Mouse (Mus musculus) WW6 (cell line): Measurements from ENCODE around the gene Otulin.
A peak's percentile ranks its signal among the peaks of the same experiment; 100 is the strongest.

ENCODE experiments used
- DNase-seq: peaks from one replicate; pipeline ENCODE4 v3.0.0-alpha.2; 2013; ENCODE audit warnings: low read depth, low spot score

The Otulin gene

DNA sequence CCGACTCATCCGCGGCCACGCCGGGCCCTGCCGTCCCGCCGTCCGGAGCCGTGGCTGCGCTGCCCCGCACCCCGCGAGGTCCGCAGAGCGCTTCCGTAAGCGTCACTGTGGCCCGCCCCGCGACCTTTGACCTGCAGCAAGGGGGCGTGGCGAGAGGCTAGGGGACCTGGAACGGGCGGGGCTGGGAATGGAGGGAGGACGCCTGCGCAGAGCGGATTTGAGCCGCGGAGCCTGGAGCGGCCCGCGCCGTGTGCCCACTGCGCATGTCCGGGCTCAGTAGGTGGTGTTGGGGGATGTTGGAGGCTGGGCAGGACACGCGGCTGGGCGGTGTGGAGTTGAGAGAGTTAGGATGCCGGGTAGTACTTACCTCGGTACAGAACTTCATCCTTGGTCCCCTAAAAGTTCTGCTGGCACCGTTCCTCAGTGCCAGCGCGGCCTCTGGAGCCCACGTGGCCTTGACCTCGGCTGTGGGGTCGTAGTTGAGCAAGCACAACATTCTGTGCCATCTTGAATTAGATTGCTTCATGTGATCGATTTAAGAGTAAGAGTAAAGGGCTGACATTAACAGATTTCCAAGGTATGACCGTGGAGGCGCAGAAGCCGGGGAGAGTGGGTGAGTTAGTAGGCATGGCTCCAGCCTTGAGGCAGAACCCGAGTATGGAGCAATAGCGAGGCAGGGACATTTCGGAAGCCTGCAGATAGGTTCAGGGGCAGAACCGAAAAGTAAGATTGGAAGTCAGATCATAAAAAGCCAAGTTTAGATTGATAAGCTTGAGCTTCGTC, at the start of gene Otulin:
Otulin (minus strand) TSS at position 93 of the 783 bp plus-strand sequence.
- peak; percentile 84 for DNase-seq

DNA sequence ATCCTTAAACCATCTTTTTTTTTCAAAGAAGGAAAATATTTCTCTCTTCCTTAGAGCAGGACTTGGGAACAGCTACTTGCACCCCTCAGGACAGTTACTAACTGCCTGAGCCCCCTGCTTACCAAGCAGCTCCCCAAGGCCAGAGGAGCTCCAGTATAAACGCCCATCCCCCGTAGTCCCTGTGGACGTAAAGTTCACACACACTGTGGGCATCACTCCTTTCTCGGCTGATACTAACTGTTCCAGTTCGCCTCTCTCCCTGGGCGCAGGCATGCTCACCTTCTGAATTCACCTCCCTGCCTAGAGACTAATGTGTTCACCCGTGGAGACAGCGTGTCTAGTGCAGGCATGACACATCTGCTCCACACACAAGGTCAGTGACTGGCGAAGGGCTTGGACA, 48.0 kb upstream of the Otulin start:
- no peak for DNase-seq

DNA sequence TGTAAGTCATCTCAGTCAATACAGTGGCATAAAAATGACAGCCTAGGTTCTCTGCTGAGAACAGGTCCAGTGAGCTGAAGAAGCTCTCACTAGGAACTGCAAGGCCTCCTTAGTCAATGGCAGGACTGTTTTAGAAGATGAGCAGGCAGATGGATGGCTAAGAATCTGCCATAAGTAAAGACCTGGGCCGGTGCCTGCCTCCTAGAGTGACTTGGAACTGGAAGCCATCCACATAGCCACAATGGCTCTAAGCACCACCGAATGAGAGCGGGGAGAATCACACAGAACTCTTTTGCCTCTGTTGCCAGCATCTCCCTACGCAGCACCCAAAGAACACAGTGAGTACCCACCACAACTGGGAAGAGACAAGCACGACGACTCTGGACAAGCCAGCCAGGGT, 47.3 kb upstream of the Otulin start:
- no peak for DNase-seq

DNA sequence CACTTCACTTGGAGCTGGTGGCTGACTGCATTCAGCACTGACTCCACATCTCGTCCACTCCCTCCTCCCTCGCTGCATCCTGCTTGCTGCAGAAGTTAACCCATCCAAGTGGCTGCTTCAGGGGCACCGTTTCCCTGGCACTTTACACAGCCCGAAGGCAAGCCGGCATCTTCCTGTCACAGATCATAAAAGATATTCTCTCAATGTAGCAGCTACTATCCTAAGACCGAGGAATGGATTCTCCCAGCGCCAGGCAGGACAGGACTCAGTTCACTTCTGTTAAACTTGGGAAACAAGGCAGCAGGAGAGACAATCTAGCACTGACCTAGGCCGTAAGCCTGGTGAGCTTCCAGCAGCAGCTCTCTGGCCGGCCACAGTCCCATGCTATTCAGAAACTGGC, 45.7 kb upstream of the Otulin start:
- DNase-seq: no peak

DNA sequence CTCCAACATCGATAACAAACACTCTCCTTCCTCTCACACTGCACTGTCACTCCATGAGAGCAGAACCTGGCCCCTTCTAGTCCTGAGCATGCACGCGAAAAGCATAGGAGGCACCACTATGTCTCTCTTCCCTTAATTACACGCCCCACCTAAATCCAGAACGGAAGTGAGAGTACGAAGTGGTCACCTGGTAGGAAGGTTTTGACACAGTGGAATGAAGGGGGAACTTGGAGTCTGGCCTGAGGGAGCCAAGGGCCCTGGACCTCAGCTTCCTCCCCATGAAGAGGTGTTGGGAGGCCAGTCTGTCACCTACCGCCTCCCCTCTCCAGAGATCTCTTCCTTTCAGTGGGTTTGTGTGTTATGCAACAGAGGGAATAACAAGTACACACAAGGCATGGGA, 44.6 kb upstream of the Otulin start:
- no peak for DNase-seq

DNA sequence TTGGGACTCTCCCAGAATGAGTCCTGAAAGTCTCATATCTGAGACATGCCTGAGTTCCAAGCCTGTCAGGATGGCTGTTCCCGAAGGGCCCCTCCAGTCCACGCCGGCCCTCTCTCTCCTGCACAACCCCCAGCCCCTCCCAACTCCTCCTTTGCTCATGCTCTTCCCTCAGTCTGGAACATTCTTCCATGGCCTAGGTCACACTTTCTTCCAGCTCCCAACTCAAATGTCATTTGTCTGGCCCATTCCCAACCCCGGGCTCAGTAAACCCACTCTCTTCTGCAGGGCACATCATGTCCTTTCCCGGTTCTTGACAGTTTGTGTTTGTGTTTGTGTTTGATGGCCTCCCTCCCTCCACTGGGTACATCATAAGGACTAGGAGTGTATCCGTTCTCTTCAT, 43.5 kb upstream of the Otulin start:
- no peak for DNase-seq

DNA sequence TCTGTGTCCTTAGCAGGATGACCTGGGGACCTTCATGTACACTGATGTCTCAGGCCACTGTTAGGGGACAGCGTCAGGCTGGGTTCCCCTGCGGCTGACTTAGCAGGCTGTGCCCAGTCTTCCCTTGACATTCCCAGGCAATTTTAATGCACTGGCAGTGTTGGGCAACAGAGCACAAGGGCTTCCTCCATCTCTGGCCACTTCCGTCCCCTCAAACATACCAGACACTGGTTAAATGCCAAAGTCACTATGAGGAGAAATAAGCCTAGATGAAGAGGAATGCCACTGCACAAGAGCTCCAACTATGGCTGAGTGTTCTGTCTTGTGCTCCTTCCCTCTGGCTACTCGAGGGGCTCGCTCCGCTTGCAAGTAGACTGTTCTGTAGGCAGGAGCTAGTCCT, 42.7 kb upstream of the Otulin start:
- no peak for DNase-seq

DNA sequence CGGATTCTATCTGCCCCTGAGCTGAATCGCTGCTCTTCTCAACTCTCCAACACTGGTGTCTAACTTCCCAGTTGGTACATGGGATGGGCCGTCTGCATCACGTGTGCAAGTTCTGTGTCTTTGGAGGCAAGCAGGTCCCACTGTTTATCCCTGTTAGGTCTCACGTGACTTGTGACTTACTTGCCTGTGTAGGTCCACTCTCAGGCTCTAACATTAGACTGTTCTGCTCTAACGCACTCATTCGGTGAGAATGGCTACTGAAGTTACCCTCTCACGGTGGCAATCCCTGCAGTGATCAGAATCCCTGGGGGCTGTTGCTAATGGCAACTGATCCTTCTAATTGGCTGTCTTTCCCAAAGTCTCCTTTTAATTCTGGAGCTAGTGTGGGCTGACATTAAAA, 41.8 kb upstream of the Otulin start:
- DNase-seq: no peak

DNA sequence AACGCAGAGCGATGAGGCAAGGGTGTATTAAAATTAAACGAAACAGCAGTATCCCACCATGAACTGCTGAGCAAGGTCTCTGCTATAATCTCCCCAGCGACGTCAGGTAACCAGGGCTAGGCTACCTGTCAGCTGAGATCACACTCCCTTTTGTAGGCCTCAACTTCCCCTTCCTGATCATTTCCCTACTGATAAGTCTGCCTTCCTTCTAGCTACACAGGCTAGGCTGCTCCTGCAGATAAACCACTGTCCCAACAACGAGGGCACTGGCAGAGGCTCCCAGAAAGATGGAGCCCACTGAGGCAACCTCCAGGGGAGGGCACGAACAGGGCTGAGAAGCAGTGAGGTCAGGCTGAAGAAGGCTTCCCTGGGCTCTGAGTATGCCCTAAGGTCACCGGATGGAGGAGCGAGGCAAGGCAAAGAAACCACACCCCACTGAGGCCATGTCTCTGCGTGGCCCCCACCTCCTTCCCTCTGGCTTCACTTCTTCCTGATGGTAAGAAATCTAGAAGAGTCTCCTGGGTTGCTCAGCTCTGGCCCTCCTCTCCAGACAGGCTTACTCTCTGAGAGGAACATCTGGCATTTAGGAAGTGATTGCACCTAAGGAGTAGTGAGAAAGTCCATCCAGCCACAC, 41.2 kb upstream of the Otulin start:
- no peak for DNase-seq

DNA sequence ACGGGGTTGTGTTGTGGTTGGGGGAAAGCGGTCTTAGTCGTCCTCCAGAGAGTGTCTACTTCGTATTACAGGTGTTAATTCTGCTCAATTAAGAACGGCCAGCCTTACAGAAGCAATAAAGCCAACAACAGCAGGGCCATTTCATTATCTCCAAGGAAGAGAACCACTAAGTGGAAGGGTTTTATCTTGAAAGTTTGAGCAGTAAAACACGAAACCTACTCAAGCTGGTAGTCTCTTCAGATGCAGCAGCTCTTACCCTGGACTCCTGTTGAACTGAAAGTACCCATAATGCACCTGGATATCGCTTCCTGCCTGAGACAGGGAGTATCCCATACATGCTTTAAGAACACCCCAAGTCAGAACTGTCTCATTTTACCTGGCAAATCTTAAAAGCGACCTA, 40.2 kb upstream of the Otulin start:
- DNase-seq: no peak

DNA sequence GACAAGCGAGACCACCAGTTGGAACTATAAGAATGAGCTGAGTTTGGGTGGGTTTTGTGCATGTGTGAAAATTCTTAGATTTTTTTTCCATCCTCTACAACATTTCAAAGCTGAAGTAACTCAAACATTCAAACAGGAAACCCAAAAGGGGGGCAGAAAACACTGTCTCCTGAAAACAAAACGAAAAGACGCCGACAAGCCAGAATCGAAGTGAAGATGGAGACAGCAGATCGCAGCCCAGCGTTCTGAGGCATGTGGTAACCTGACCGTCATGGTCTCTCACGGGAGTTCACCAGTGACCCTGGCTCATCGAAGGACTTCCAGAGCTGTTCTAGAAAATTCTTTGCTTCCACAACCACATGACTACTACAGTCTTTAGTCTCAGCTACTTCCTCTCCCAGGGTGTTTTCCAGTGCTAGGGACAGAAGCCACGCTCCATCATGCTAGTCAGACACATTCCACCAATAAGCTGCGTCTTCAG, 39.5 kb upstream of the Otulin start:
- DNase-seq: no peak

DNA sequence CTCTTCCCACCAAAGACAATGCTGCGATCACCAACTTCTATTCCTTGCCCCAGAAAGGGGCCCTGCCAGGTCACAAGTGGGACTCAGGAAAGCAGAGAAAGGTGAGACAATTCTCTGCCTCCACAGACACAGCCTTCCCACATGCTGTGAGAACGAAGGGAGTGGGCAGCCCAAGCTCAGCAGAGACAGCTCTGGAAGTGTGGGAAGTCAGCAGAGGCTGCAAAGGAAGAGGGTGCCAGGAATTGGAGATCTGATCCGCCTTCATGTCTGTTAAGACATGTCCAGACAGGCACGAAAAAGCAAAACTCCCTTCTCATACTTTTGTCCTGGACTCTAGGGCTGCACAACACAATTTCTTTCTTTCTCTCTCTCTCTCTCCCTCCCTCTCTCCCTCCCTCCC, 38.8 kb upstream of the Otulin start:
- no peak for DNase-seq

DNA sequence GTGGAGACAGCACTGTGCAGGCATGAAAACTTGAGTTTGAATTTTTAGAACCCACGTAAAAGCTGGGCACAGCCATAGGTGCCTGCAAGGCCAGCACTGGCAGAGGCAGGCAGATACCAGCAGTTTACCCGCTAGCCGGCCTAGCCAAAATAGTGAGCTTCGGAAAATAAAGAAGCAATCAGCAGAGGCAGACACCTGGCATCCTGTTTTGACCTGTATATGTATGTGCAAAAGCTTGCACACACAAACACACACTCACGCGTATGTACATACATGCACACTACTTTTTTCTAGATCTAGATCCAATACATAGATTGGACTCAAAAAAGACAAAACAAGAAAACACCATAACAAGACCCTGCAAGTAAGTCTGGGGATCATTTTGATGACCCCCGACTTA, 38.1 kb upstream of the Otulin start:
- no peak for DNase-seq

DNA sequence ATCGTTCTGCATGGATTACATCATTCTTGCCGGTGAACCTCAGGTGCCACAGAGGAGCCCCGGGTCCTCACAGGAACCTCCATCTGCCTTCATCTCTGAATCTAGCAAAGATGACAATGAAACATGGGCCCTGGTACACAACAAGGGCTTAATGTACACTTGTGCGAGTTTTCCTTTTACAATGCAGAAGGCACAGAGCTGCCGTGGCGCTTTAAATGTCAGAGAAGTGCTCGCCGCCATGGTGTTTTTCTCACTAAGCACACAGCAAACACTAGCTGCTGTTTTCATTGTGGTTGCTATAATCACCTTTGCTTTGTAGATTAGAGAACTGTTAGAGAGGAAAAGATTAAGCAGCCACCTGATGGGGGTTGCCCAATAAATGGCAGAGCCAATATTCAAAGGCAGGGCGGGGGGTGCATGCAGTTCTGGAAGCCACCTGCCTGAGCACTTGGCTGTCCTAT, 37.5 kb upstream of the Otulin start:
- no peak for DNase-seq

DNA sequence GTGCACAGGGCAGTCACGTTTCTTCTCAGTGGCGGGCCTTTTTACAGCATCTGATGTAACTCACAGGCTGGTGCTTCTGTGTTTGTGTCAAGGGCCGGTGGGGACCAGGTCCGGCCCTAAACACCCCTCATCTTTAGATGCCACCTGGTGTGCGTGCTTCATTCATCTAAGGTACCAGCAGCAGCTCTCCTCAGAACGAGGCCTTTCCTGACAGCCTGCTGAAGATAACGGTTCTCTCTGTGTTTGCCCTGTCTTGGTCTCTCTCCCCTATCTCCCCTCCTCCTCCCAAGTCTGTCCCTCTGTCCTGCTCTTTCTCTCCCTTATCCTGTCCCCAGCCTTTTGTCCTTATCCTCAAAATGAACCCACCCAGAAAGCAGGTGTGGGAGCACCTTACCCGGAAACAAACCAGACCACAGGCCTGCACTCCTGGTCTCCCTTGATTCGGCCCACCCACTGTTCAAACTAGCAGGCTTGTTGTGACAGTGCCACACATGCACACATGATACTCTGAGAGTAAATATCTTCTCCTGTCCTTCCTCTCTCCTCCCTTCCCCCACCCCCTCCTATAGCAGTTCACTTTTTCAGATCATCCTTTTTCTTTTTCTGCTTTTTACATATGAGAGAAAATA, 36.5 kb upstream of the Otulin start:
- no peak for DNase-seq

DNA sequence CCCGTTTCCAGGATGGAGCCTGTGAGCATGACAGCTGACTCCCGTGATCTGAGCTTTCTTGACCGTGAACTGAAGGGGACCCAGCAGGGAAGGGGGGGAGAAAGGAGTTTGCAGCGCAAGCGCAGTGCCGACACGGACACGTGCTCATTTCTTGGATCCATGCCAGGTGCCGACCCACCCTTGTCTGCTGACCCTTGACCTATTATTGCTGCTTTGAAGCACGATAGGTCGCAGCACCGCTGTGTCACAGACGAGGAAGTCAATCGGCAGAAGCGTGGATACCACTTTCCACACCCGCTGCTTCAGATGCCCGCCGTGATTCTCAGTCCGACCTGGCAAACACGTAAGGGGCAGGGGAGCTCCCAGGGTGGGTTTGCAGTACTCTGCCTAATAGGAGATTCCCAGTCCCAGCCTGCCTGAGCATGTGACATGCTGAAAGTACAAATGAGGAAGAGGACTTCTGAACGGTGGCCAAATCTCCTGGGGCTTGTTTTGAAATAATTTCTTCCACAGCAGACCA, 35.0 kb upstream of the Otulin start:
- no peak for DNase-seq

DNA sequence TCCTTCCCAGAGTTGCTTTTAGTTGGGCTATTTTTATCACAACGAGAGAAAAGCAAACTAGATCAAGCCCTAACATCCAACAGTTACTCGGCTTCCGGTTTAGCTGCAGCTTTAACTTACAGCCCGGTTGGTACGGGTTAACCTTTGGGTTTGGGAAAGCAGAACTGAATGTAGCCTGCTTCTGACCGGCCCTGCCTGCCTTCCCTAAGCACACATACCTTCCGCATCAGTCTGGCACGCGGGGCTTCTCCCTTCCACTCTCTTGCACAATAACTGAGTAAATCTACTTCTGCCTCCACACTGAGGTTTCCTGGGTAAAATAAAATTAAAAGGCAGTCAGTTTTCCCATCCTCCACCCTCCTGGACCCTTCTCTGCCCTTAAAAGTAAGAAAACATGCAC, 33.6 kb upstream of the Otulin start:
- DNase-seq: no peak

DNA sequence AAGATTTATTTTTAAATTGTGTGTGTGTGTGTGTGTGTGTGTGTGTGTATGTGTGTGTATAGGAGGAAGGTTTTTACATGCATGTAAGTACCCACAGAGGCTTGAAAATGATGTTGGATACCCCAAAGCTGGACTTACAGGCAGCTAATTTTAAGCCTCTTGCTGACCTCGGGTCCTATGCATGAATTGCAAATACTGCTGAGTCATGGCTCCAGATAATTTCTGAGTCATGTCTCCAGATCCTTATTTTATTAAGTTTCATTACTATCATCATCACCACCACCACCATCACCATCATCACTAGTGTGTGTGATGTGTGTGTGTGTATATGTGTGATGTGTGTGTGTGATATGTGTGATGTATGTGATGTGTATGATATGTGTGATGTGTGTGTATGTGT, 32.2 kb upstream of the Otulin start:
- no peak for DNase-seq

DNA sequence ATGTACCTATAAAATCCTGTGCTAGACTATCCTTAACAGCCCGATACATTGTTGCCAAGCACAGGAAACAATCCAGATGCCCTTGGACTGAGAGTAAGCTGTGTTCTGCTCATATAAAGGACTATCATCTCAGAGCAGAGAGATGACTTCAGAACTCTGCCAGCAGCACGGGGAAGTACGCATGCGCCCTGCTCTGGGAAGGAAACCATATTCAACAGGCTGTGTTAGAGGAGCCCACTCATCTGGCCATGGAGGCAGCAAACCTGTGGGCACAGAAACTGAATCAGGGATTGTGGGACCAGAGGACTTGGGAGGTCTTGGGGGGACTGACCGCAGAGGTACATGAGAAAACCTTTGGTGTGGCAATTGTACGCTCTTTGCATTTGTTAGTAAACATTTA, 31.2 kb upstream of the Otulin start:
- DNase-seq: no peak

DNA sequence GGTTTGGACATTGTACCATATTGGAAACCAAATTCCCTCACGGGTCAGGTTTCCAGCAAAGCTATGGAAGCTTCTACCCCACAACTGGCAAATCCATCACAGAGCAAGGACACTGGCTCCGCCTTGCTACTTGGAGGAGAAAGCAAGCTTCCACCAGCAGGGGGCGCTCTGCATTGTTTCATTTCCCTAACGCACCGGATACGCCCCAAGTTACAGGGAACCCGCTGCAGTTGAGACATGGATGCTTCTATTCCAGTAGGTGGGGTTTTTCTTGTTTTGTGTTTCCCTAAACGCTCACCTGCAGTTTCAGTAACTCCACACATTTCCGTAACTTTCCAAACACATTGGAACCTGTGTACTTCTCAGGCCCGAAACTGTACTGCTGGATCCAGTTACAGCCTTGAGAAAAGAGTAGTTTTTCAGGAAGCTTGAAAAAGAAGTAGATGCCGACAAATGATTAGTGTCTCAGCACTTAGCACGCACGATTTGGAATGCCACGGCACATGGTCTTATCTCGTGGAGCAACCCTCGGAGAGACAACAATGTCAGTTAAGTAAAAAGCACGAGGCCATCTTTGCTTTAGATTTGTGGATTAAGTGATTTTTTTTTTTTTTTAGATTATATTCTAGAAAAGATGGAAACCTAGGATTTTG, 29.2 kb upstream of the Otulin start:
- DNase-seq: peak; percentile 72

DNA sequence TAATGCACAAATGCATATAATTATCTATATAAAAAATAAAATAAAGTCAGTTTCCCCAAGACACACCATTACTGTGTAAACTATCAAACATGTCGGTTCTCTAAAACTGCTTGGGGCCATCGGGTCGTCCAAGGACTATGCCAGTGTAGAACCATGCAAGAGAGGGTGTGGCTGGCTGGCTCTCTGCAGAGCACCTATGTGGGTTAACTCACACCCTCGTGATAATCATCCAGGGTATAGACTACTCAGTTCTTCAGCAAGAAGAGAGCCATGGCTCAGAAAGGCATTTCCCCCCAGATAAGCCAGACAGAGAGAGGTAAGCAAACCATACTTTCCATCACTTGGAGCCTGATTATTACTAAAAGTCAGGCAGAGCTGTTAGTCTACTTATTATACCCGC, 28.6 kb upstream of the Otulin start:
- no peak for DNase-seq

DNA sequence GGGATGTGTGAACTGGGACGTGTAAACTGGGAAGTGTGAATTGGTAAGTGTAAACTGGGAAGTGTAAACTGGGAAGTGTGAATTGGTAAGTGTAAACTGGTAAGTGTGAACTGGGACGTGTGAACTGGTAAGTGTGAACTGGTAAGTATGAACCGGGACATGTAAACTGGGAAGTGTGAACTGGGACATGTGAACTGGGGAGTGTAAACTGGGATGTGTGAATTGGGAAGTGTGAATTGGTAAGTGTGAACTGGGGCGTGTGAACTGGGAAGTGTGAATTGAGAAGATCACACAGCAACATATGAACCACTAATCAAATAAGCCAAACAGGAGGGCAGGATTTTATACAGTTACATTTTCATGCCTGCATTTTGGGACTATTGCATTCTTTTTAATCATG, 27.9 kb upstream of the Otulin start:
- DNase-seq: no peak
